9 mouse cellular contexts compared by ENCODE assay signal in genomic region chr12:111794102-111794501, GRCm38 (mm10). TPM values are rescaled to one million over a fixed set of nuclear protein-coding genes. Genes with fewer than 3 reads are reported as not detected.
DNase-seq lines count a peak whose midpoint lies in the region; ATAC-seq and TF ChIP-seq lines count a peak whose summit lies in the region.
"Had no signal": no experiment of that assay in that cellular context is flagged by ENCODE, and none has a peak within 500 bp of the region (broad histone marks: within the 10 kb centered on the region; RNA-seq: fewer than 3 reads in every experiment).

No protein-coding gene starts in this region.

- WGBS in hindbrain, embryonic 10.5 days = 80% methylated on average over 20 of the region's 22 CpGs

- H3K27me3 ChIP-seq in G1E (ENCODE audit: insufficient read depth, low read length) = no peaks in the 10 kb centered on the region
- H3K27me3 ChIP-seq in hindbrain, embryonic 10.5 days (ENCODE audit: insufficient read depth, poor library complexity, severe bottlenecking) = no peaks in the 10 kb centered on the region

- peaks cover 99% of the 10 kb centered on the region for H3K36me3 ChIP-seq in G1E (replicated peaks)
- peaks cover 100% of the 10 kb centered on the region for H3K36me3 ChIP-seq in hindbrain, embryonic 10.5 days

- no peak overlapping the region for H3K27ac ChIP-seq in hindbrain, embryonic 10.5 days

- ATAC-seq in frontal cortex, adult (ENCODE audit: low TSS enrichment) = peak; percentile 78
- no peak for ATAC-seq in G1E (ENCODE audit: extremely low read depth, insufficient number of reproducible peaks, low FRiP score, poor library complexity, severe bottlenecking)
- ATAC-seq: CD4-positive, CD25-positive, alpha-beta regulatory T cell, adult 4 months had no signal

- H3K4me3 ChIP-seq in G1E (ENCODE audit: low read depth, low read length) = no peak overlapping the region
- no peak overlapping the region for H3K4me3 ChIP-seq in hindbrain, embryonic 10.5 days

- no peak for TF ChIP-seq CTCF in G1E (IDR thresholded peaks at IDR 0.05; ENCODE audit: low read depth, low read length)

- no peaks in the 10 kb centered on the region for H3K9me3 ChIP-seq in G1E (replicated peaks)
- no peaks in the 10 kb centered on the region for H3K9me3 ChIP-seq in hindbrain, embryonic 10.5 days

- peaks cover 10% of the 10 kb centered on the region for H3K4me1 ChIP-seq in G1E (ENCODE audit: insufficient read depth, low read depth, low read length)
- H3K4me1 ChIP-seq in hindbrain, embryonic 10.5 days (replicated peaks) = 0 out of 2 replicates have a peak, but pooled peaks cover 3% of the 10 kb centered on the region

- DNase-seq in frontal cortex, postnatal 25 days (ENCODE audit: low spot score in 2 of 2) = no peak
- DNase-seq in G1E (ENCODE audit: low spot score) = peak; percentile 68
- DNase-seq in gastrocnemius, postnatal 25 days = peak; percentile 80
- DNase-seq in kidney, postnatal 25 days = peak; percentile 78 to 91
- no peak for DNase-seq in thymus, adult 18-20 months
- no peak for DNase-seq in hindbrain, embryonic 10.5 days (ENCODE audit: low spot score)
- no peak for DNase-seq in spleen, adult 12 weeks (ENCODE audit: low spot score)

RNA-seq across cellular contexts. Expression of gene Xrcc3, which starts 19.6 kb away (rescaled TPM):
- total RNA-seq in G1E (2014; fragmentation: Nextera tagmentation) (18.3 and 26.0 TPM in 2 replicates), G1E (2017) (10.8 and 16.1 TPM in 2 replicates)
- 13.5 and 21.7 TPM in 2 replicates for polyA plus RNA-seq in G1E (2012)
- under 1 TPM; 0.15 to 0.24 TPM for total RNA-seq in gastrocnemius, postnatal 25 days (2021)
- 13.2 and 15.1 TPM in 2 replicates for polyA plus RNA-seq in hindbrain, embryonic 10.5 days (2016; fragmentation: Nextera tagmentation; extraction: Ambion mirVana)

RNA-seq across cellular contexts. Expression of gene Zfyve21, which starts 19.9 kb away (rescaled TPM):
- 13.8 and 21.1 TPM in 2 replicates for total RNA-seq in G1E (2014; fragmentation: Nextera tagmentation)
- total RNA-seq in G1E (2017) = 32.5 and 33.9 TPM in 2 replicates
- 13.9 and 14.8 TPM in 2 replicates for polyA plus RNA-seq in G1E (2012)
- total RNA-seq in gastrocnemius, postnatal 25 days (2021) = 10 to 100 TPM; 13.0 to 15.0 TPM
- 71.5 and 75.4 TPM in 2 replicates for polyA plus RNA-seq in hindbrain, embryonic 10.5 days (2016; fragmentation: Nextera tagmentation; extraction: Ambion mirVana)

RNA-seq across cellular contexts. Expression of gene Klc1, which starts 35.5 kb away (rescaled TPM):
- total RNA-seq in G1E (2014; fragmentation: Nextera tagmentation) (53.9 and 57.2 TPM in 2 replicates), G1E (2017) (68.2 and 70.6 TPM in 2 replicates)
- 65.0 and 68.9 TPM in 2 replicates for polyA plus RNA-seq in G1E (2012)
- total RNA-seq in gastrocnemius, postnatal 25 days (2021) = 10 to 100 TPM; 59.9 to 68.0 TPM
- polyA plus RNA-seq in hindbrain, embryonic 10.5 days (2016; fragmentation: Nextera tagmentation; extraction: Ambion mirVana) = 192 and 303 TPM in 2 replicates

Comparison
In these comparisons a context has a peak if more than half of its experiments do, and no peak if none do; other contexts are left out.
1. DNase-seq: peak in G1E (single experiment), gastrocnemius, postnatal 25 days (single experiment) and kidney, postnatal 25 days (2 of 2); none in frontal cortex, postnatal 25 days (0 of 2), thymus, adult 18-20 months (0 of 2), hindbrain, embryonic 10.5 days (single experiment) and spleen, adult 12 weeks (single experiment).
2. RNA of gene Xrcc3, which starts 19.6 kb away (total RNA-seq): 10.8 to 26.0 TPM in G1E; 0.15 to 0.24 TPM in gastrocnemius, postnatal 25 days; every median in the first group is over 4 times any median in the second.